Mouse (Mus musculus) midbrain, embryonic 14.5 days (tissue): ENCODE results near the gene Gm5447. TPM values are rescaled to one million over a fixed set of nuclear protein-coding genes. Genes with fewer than 3 reads are reported as not detected.

Experiments
- ATAC-seq: fragments of 200-750 bp; cut with Nextera tagmentation; 2 replicates; pipeline ENCODE4 v1.8.0; 2017; ENCODE audit warnings: moderate number of reproducible peaks, moderate library complexity; ENCODE audit not compliant: low FRiP score, low TSS enrichment
- DNase-seq: peaks from one replicate; pipeline ENCODE4 v3.0.0-alpha.2; 2015
- H3K27ac ChIP-seq: fragments of 300-500 bp; sonication (generic); replicated peaks from 2 replicates; pipeline ENCODE4 v1.5.1; 2014; ENCODE audit warnings: mild to moderate bottlenecking, low read depth, low read length, moderate library complexity
- H3K27me3 ChIP-seq: fragments of 300-500 bp; sonication (generic); 2 replicates; pipeline ENCODE4 v1.6.1; 2014; ENCODE audit warnings: low read length, control low read depth, mixed read lengths; ENCODE audit not compliant: control insufficient read depth, insufficient read depth
- H3K36me3 ChIP-seq: fragments of 300-500 bp; sonication (generic); 2 replicates; pipeline ENCODE4 v1.6.1; 2014; ENCODE audit warnings: low read length, control low read depth; ENCODE audit not compliant: control insufficient read depth, insufficient read depth
- H3K4me1 ChIP-seq: fragments of 300-500 bp; sonication (generic); 2 replicates; pipeline ENCODE4 v1.6.1; 2014; ENCODE audit warnings: mild to moderate bottlenecking, antibody characterized with exemption, low read length, control low read depth; ENCODE audit not compliant: control insufficient read depth, insufficient read depth
- H3K4me2 ChIP-seq: fragments of 300-500 bp; sonication (generic); 2 replicates; pipeline ENCODE4 v1.6.1; 2014; ENCODE audit warnings: mild to moderate bottlenecking, low read length, moderate library complexity
- H3K4me3 ChIP-seq: fragments of 300-500 bp; sonication (generic); replicated peaks from 2 replicates; pipeline ENCODE4 v1.5.1; 2014; ENCODE audit warnings: low read depth, low read length
- H3K9ac ChIP-seq: fragments of 300-500 bp; sonication (generic); replicated peaks from 2 replicates; pipeline ENCODE4 v1.6.1; 2014; ENCODE audit warnings: mild to moderate bottlenecking, low read length, moderate library complexity
- H3K9me3 ChIP-seq: fragments of 300-500 bp; sonication (generic); 2 replicates; pipeline ENCODE4 v1.6.1; 2016; ENCODE audit warnings: low read length, control low read depth, mixed read lengths; ENCODE audit not compliant: control insufficient read depth
- WGBS: fragments of 180-500 bp; shearing (Covaris S2); extraction: QIAGEN DNeasy Blood & Tissue Kit; methylation state at CpG from one replicate; pipeline ENCODE4 v1.1.7; 2014; 5-methylcytosine and 5-hydroxymethylcytosine counted together
- polyA plus RNA-seq: library from polyadenylated mRNA; unstranded; fragments of >200 nt; fragmentation: Nextera tagmentation; extraction: Ambion mirVana; gene quantifications from 2 replicates; pipeline ENCODE4 v1.2.1, GENCODE M21; 2014

Gene Gm5447
- polyA plus RNA-seq, 1 experiment from 2014 or later, result not detected

DNA sequence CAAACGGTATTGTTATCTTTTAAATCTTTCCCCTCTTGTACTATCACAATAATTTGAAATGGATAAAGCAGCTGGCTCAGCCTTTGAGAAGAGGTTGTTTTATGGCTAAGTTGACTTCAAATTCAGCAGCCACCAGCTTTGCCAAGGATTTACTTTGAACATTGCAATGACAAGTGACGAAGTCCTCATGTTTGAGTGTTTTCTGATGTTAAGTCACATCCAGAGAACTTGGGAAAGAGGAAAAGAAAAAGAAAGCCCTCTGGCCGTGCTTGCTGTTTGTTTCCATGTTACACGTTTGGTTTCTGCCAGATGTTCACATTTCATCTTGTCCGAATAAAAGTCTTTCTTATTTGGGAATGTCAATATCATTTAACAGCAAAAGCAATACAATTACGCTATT is 47.9 kb downstream of the Gm5447 start:
- Histone ChIP-seq H3K27ac (no peak overlapping the region), H3K9ac (no peak overlapping the region), H3K4me3 (no peak overlapping the region), H3K4me1 (no peaks in the 10 kb centered on the region), H3K27me3 (no peaks in the 10 kb centered on the region), H3K9me3 (no peaks in the 10 kb centered on the region), H3K36me3 (no peaks in the 10 kb centered on the region), H3K4me2 (no peak overlapping the region)
- no peak for DNase-seq
- ATAC-seq, result no peak
- WGBS, result 81% methylated on average over 6 of the region's 6 CpGs

DNA sequence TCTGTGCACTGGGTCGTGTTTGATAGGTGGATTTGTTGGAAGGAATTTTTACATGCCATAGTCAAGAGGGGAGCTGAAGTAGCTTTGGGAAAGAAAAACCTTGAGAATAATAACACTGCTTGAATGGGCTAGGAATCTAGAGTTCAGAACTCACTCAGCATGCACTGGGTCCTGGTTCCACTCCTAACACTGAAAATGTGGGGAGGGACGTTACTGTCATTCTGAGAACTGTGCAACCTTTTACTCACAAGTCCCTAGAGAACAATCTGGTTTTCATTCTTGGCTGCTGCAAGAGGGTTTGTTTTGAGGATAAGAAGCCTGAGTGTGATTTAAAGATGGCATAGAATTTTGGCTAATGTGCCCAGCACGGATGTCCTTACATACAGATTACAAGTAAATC is 49.7 kb downstream of the Gm5447 start:
- WGBS, result 80% methylated on average over 3 of the region's 3 CpGs
- H3K36me3 ChIP-seq, result no peaks in the 10 kb centered on the region
- no peak overlapping the region for H3K9ac ChIP-seq
- DNase-seq, result no peak
- no peak for ATAC-seq
- H3K4me3 ChIP-seq, result no peak overlapping the region
- H3K4me2 ChIP-seq, result no peak overlapping the region
- no peak overlapping the region for H3K27ac ChIP-seq
- H3K9me3 ChIP-seq, result no peaks in the 10 kb centered on the region
- H3K4me1 ChIP-seq, result no peaks in the 10 kb centered on the region
- H3K27me3 ChIP-seq, result no peaks in the 10 kb centered on the region

Other genes starting within 250 kb of the Gm5447 start
- gene Irf4, start 225.0 kb upstream of the Gm5447 start, polyA plus RNA-seq, result 0.04 and 0.17 TPM in 2 replicates
- gene Hus1b, start 26.4 kb upstream of the Gm5447 start, polyA plus RNA-seq, result 0.24 and 0.36 TPM in 2 replicates
- 56.2 and 63.1 TPM in 2 replicates for gene Exoc2, start 111 bp upstream of the Gm5447 start, polyA plus RNA-seq